Mouse (Mus musculus): ENCODE results near the gene Gm5155. TPM values are rescaled to one million over a fixed set of nuclear protein-coding genes. Genes with fewer than 3 reads are reported as not detected.
"Not testable (repeated sequence)": the region's sequence is repeated elsewhere in the genome, so short reads cannot be mapped to it uniquely, and the experiment has no call there.

Gm5155 gene
- not detected in 2 replicates for polyA plus RNA-seq (2016; fragmentation: Nextera tagmentation; extraction: Ambion mirVana)

DNA sequence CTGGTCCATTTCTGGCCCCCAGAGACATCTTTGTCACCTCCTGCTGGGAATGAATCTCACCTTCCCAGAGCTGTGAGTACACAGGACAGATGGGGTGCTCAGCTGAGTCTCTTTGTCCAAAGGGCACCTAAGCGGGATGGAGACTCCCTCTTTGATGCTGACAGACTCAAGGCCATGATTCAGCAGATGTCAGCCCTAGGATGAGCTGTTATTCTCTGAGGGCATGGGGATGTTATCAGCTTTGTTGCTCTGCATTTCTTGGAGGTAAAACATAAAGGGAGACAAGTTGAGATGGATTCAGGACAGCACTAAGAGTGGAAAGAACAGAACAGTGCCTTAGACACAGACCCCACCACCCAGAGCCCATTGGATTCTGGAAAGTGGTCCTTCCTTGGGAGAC lies at the start of gene Gm5155:
TSS of gene Gm5155 (plus strand) at position 301 of the 400 bp plus-strand sequence.
- no peaks in the 10 kb centered on the region for H3K4me1 ChIP-seq (replicated peaks)
- no peak within 1 kb of the TSS for H3K4me3 ChIP-seq
- no peak within 1 kb of the TSS for H3K27ac ChIP-seq (ENCODE audit: poor library complexity, severe bottlenecking)
- no peaks in the 10 kb centered on the region for H3K27me3 ChIP-seq (replicated peaks)
- H3K9ac ChIP-seq = no peak within 1 kb of the TSS
- ATAC-seq (ENCODE audit: insufficient number of reproducible peaks, low FRiP score) = no peak
- H3K36me3 ChIP-seq = no peaks in the 10 kb centered on the region
- 58% methylated on average over 1 of the region's 1 CpGs for WGBS
- H3K9me3 ChIP-seq (replicated peaks) = peaks cover 28% of the 10 kb centered on the region
- H3K4me2 ChIP-seq = no peak within 1 kb of the TSS

DNA sequence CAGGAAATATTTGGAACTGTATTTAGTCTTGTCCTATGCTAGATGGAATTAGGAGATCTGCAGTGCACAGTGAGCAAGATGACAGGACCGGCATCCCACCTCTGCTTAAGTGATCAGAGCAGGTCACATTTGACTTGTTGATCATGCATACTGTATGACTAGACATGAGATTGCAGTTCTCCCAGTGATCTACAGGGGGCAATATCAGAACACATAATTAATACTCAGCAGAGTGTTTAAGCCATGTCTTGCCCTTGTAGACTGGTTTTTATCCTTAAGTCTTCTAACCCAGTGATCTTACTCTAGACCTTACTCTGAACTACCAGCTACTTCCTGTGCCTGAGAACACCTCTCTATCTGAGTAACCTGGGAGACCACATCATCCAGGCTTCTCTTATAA lies 791 bp upstream of the Gm5155 start:
- Histone ChIP-seq H3K4me1 (replicated peaks) (no peaks in the 10 kb centered on the region), H3K9me3 (replicated peaks) (peaks cover 28% of the 10 kb centered on the region), H3K27me3 (replicated peaks) (no peaks in the 10 kb centered on the region), H3K27ac (ENCODE audit: poor library complexity, severe bottlenecking) (no peak overlapping the region), H3K4me2 (no peak overlapping the region), H3K36me3 (no peaks in the 10 kb centered on the region), H3K9ac (no peak overlapping the region), H3K4me3 (no peak overlapping the region)
- ATAC-seq (ENCODE audit: insufficient number of reproducible peaks, low FRiP score) = no peak
- WGBS = 85% methylated on average over 1 of the region's 1 CpGs

- not testable (repeated sequence) for ATAC-seq (ENCODE audit: insufficient number of reproducible peaks, low FRiP score); H3K27ac ChIP-seq (ENCODE audit: poor library complexity, severe bottlenecking); H3K4me1 ChIP-seq (replicated peaks); H3K27me3 ChIP-seq (replicated peaks); H3K4me3 ChIP-seq; H3K4me2 ChIP-seq; H3K9ac ChIP-seq; H3K36me3 ChIP-seq
- H3K9me3 ChIP-seq (replicated peaks) = peaks cover 15% of the 10 kb centered on the region
- 40% methylated on average over 1 of the region's 1 CpGs for WGBS
Observed at GRCm38 (mm10) chr7:17895341-17895740, 23.8 kb downstream of the Gm5155 start.

- ATAC-seq (ENCODE audit: insufficient number of reproducible peaks, low FRiP score) = no peak
- 63% methylated on average over 6 of the region's 6 CpGs for WGBS
- Histone ChIP-seq H3K27ac (ENCODE audit: poor library complexity, severe bottlenecking) (no peak overlapping the region), H3K4me1 (replicated peaks) (no peaks in the 10 kb centered on the region), H3K4me2 (no peak overlapping the region), H3K4me3 (no peak overlapping the region), H3K36me3 (no peaks in the 10 kb centered on the region), H3K27me3 (replicated peaks) (no peaks in the 10 kb centered on the region), H3K9ac (no peak overlapping the region), H3K9me3 (replicated peaks) (peaks cover 20% of the 10 kb centered on the region)
Observed at GRCm38 (mm10) chr7:17903146-17903915, 31.8 kb downstream of the Gm5155 start.

Other genes with a start within 250 kb of the Gm5155 start
- gene Ceacam5, start 158.5 kb upstream of the Gm5155 start, polyA plus RNA-seq (2016; fragmentation: Nextera tagmentation; extraction: Ambion mirVana) = not detected in 2 replicates
- not detected in 2 replicates for gene Ceacam14, start 59.1 kb upstream of the Gm5155 start, polyA plus RNA-seq (2016; fragmentation: Nextera tagmentation; extraction: Ambion mirVana)
- not detected in 2 replicates for gene Ceacam11, start 100.4 kb downstream of the Gm5155 start, polyA plus RNA-seq (2016; fragmentation: Nextera tagmentation; extraction: Ambion mirVana)
- gene Ceacam13, start 138.1 kb downstream of the Gm5155 start, polyA plus RNA-seq (2016; fragmentation: Nextera tagmentation; extraction: Ambion mirVana) = not detected in 2 replicates
- gene Ceacam12, start 194.2 kb downstream of the Gm5155 start, polyA plus RNA-seq (2016; fragmentation: Nextera tagmentation; extraction: Ambion mirVana) = not detected in 2 replicates